Mouse (Mus musculus) CH12.LX (cell line): ENCODE measurements around the gene 6030408B16Rik.

ENCODE experiments used
- BHLHE40 ChIP-seq: IDR thresholded peaks from 2 replicates; pipeline ENCODE4 v1.6.1; 2011; ENCODE audit warnings: mild to moderate bottlenecking, low read depth, low read length, improper control_type of control experiment
- CTCF ChIP-seq, 2 experiments: IDR thresholded peaks in 1 of 2; conservative IDR thresholded peaks in 1 of 2; 2 replicates each; pipeline ENCODE4 v1.5.1; 2011 to 2012; ENCODE audit warnings: low read depth in 2 of 2, low read length in 2 of 2, improper control_type of control experiment in 1 of 2, inconsistent platforms in 1 of 2, mild to moderate bottlenecking in 1 of 2, moderate library complexity in 1 of 2
- E2F4 ChIP-seq: IDR thresholded peaks from 2 replicates; pipeline ENCODE4 v1.6.1; 2011; ENCODE audit warnings: low read depth, low read length, improper control_type of control experiment; ENCODE audit not compliant: insufficient replicate concordance

- TF ChIP-seq CTCF (conservative IDR thresholded peaks at IDR 0.05 in 1 of 2, IDR thresholded peaks at IDR 0.05 in 1 of 2; ENCODE audit: low read depth in 2 of 2, low read length in 2 of 2) (no peak), E2F4 (no peak), BHLHE40 (no peak)
Observed at GRCm38 (mm10) chr15:101321126-101321525, 28.1 kb downstream of the 6030408B16Rik start.
